Mouse (Mus musculus): Measurements from ENCODE around the gene Cdh26. TPM values are rescaled to one million over a fixed set of nuclear protein-coding genes. Genes with fewer than 3 reads are reported as not detected.

Cdh26 gene
- 0.55 and 0.67 TPM in 2 replicates for polyA plus RNA-seq (2015; fragmentation: Nextera tagmentation; extraction: Ambion mirVana)

DNA sequence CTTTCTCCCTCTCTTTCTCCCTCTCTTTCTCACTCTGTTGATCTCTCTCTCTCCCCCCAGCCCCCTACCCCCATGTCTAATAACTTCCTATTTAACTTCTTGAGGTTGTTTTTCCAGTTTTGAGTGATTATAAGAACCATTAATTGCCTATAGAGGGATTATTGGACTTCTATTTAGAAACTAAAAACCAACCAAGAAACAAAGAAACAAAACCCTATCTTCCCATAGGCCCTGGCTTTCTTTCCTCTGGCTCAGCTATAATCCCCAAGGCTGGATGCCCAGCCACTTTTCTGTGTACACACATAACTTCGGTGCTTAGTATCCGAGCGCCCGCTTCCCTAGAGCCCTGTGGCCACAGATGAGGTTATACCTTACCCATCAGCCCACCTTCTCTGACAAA is at the start of gene Cdh26:
Gene Cdh26, plus strand, starts transcription at position 301 of the 400 bp plus-strand sequence.

DNA sequence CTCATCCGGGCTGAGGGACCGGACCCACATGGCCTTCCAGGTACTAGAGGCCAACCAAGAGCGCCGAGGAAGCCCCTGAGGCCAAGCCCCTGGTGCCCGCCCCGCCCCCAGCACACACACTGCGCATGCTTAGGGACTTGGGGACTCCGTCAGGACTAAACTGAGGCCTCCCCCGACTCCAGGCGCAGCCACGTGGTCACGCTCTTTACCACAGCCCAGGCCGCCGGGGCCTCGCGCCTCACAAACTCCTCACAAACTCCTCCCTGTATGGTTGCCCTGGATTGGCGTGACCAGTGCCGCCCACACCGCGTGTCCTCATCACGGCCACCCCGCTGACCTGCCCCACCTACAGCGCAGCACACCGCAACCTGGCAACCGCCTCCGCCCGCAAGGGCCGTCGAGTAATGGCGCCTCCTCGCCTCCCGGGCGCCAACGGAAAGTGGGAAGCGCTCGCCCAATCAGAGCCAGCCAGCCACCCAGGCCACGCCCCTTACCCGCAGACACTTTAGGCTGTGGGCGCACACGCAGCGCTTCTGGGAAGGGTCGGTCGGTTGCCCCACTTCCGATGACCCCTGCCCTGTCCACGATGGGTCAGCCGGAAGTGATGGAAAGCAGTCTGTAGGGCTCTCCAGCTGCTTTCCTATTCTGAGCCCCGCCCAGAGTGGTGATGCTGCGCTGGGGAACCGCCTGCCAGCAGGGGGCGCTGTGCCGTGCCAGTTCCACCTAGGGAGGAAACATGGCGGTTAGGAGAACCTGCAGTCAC is 23.1 kb upstream of the Cdh26 start, which contains the start of gene Sycp2:
Gene Sycp2, minus strand, starts transcription at position 633 of the 763 bp plus-strand sequence.

DNA sequence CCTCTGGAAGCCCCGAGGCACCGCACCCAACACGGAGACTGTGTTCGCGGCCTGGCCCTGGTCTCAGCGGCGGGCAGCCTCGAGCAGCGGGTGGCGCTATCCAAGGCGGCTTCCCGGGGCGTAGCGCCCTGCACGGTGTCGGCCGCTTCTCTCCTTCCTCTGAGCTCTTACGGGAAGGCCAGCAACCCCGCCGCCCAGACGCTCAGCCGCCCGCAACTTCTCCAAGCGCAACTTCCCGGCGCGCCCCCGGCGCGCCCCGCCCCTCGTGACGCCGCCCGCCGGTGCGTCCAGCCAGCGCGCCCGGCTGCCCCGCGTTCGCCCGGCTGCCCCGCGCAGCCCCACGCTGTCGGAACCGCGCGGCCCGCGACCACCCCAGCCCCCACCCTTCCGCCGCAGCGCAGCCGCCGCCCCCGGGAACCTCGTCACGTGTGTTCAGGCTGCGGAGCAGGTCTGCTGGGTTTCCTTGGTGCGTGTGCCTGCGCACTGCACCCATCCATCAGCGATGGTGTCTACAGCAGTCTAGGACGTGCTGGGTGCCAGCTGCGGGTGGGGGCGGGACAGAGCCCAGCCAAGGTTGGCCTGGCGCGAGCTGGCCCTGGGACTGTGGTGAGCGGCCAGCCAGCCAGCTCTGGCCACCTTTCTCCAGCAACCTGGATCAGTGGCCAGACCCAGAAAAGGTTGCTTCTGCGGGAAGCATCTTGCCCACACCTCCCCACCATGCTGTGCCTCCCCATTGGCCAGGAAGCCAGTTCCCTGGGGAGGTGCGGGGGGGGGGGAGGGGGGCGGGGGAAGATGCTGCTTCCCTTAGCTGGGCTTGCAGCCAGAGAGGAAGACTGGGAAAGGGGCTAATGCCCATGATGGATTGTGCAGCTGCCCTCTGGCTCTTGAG is 15.8 kb upstream of the Cdh26 start, which contains the start of the genes Ppp1r3d and Fam217b:
Gene Ppp1r3d, minus strand, starts transcription at position 212 of the 889 bp plus-strand sequence.
Gene Fam217b, plus strand, starts transcription at position 264 of the 889 bp plus-strand sequence.

Other genes with a start within 250 kb of the Cdh26 start
- gene Sycp2, start 22.8 kb upstream of the Cdh26 start, polyA plus RNA-seq (2015; fragmentation: Nextera tagmentation; extraction: Ambion mirVana), result 0.02 TPM in 1 of 2 replicates, not detected in the other
- 2.7 and 3.1 TPM in 2 replicates for gene Ppp1r3d, start 16.1 kb upstream of the Cdh26 start, polyA plus RNA-seq (2015; fragmentation: Nextera tagmentation; extraction: Ambion mirVana)
- 2.5 and 2.9 TPM in 2 replicates for gene Fam217b, start 16.0 kb upstream of the Cdh26 start, polyA plus RNA-seq (2015; fragmentation: Nextera tagmentation; extraction: Ambion mirVana)

All from urinary bladder, postnatal 0 days (tissue).